Mouse (Mus musculus): Measurements from ENCODE around the gene Metrn.

The Metrn gene

GRCm38 (mm10) chr17:25744311-25744710 lies 52.6 kb downstream of the Metrn start:
- TF ChIP-seq GATA4 (IDR thresholded peaks at IDR 0.05; ENCODE audit: insufficient replicate concordance, low read length): no peak

GRCm38 (mm10) chr17:25743831-25744230 lies 53.1 kb downstream of the Metrn start:
- no peak for TF ChIP-seq GATA4 (IDR thresholded peaks at IDR 0.05; ENCODE audit: insufficient replicate concordance, low read length)
